Mouse (Mus musculus) thymus, adult 2 months (tissue): ENCODE data around the gene Ccdc92b. TPM values are rescaled to one million over a fixed set of nuclear protein-coding genes. Genes with fewer than 3 reads are reported as not detected.
"Not testable (repeated sequence)": the region's sequence is repeated elsewhere in the genome, so short reads cannot be mapped to it uniquely, and the experiment has no call there.

Experiments
- DNase-seq: peaks from one replicate; pipeline ENCODE4 v3.0.0; 2021
- H3K27ac ChIP-seq: fragments of 200-500 bp; 2 replicates; pipeline ENCODE4 v1.5.1; 2012; ENCODE audit warnings: low read length, control low read depth; ENCODE audit not compliant: control insufficient read depth, insufficient read depth
- H3K27me3 ChIP-seq: fragments of 200-500 bp; 2 replicates; pipeline ENCODE4 v1.6.1; 2012; ENCODE audit warnings: mild to moderate bottlenecking, low read length, moderate library complexity, mixed read lengths; ENCODE audit not compliant: control insufficient read depth, insufficient read depth
- H3K36me3 ChIP-seq: fragments of 200-500 bp; 2 replicates; pipeline ENCODE4 v1.6.1; 2012; ENCODE audit warnings: mild to moderate bottlenecking, low read length, moderate library complexity; ENCODE audit not compliant: control insufficient read depth, insufficient read depth
- H3K4me1 ChIP-seq: fragments of 200-500 bp; replicated peaks from 2 replicates; pipeline ENCODE4 v1.6.1; 2012; ENCODE audit warnings: low read length; ENCODE audit not compliant: control insufficient read depth, insufficient read depth
- H3K4me3 ChIP-seq: fragments of 200-500 bp; 2 replicates; pipeline ENCODE4 v1.5.1; 2012; ENCODE audit warnings: mild to moderate bottlenecking, low read length, control low read depth, moderate library complexity; ENCODE audit not compliant: control insufficient read depth, insufficient read depth
- CTCF ChIP-seq: fragments of 200-500 bp; IDR thresholded peaks from 2 replicates; pipeline ENCODE4 v1.5.1; 2012; ENCODE audit warnings: mild to moderate bottlenecking, control low read depth, low read length, moderate library complexity, borderline replicate concordance; ENCODE audit not compliant: control insufficient read depth, poor library complexity, insufficient read depth; ENCODE audit errors: extremely low read depth
- POLR2A ChIP-seq: fragments of 200-500 bp; IDR thresholded peaks from 2 replicates; pipeline ENCODE4 v1.6.1; 2012; ENCODE audit warnings: mild to moderate bottlenecking, low read length, control low read depth, moderate library complexity; ENCODE audit not compliant: control insufficient read depth, poor library complexity, insufficient read depth; ENCODE audit errors: extremely low read depth
- WGBS: fragments of 180-500 bp; shearing (Covaris S2); methylation state at CpG from one replicate; pipeline ENCODE4 v1.1.7; 2018; 5-methylcytosine and 5-hydroxymethylcytosine counted together
- polyA plus RNA-seq: library from polyadenylated mRNA; depleted of rRNA; stranded (reverse); fragments of >200 nt; gene quantifications from 2 replicates; pipeline ENCODE4 v1.2.3, GENCODE M21; 2012; rRNA removed

The Ccdc92b gene
- polyA plus RNA-seq = 0.19 and 0.22 TPM in 2 replicates

DNA sequence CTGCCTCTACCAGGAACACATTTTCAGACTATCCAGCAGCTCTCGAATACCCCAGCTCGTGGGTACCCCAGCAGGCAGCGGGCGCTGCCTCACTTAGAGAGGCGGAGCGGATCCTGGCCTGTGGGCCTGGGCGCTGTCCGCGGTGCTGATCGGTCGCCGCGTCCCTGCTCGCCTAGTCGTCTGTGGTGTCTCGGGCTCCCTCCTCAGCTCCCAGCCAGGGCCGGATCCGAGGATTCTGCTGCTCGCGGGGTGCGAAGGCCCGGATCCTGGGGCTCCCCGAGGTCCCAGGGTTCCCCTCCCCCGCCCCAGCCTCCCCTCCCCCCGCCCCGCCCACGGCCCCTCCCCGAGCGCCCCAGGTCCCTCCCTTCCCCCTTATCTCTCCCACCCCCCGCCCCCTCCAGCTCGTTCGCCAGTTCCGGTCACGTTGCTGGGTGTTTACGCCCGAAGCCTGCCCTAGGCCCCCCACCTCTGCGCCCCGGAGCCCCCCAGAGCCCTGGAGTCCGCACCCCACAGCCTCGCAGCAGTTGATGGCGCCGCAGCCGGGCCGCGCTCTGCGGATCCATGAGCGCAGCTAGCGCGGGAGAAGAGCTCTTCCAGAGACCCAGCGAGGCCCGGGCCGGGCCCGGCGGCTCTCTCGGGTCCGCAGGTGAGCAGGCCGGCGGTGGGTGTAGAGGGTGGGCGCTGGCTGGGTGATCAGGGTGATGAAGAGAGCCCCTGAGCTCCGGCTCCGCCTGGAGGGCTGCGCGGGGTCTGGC, at the start of gene Ccdc92b:
Gene Ccdc92b (plus strand): TSS at position 405 of the 755 bp plus-strand sequence.
- Histone ChIP-seq H3K27ac (no peak within 1 kb of the TSS), H3K36me3 (no peaks in the 10 kb centered on the region), H3K4me3 (no peak within 1 kb of the TSS), H3K27me3 (no peaks in the 10 kb centered on the region; the same call in 1 of the 2 replicates), H3K4me1 (no peaks in the 10 kb centered on the region)
- 5% methylated on average over 58 of the region's 63 CpGs for WGBS
- DNase-seq = peak; percentile 82
- TF ChIP-seq POLR2A (no peak), CTCF (0 out of 2 replicates have a peak, but pooled peaks have one; percentile 33)

- H3K27me3 ChIP-seq = no peaks in the 10 kb centered on the region
- no peak for DNase-seq
- no peak overlapping the region for H3K27ac ChIP-seq
- TF ChIP-seq POLR2A = no peak
- no peak for TF ChIP-seq CTCF
- 93% methylated on average over 6 of the region's 6 CpGs for whole genome bisulfite sequencing
- H3K36me3 ChIP-seq = no peaks in the 10 kb centered on the region
- no peak overlapping the region for H3K4me3 ChIP-seq
- peaks cover 15% of the 10 kb centered on the region for H3K4me1 ChIP-seq
Measured at GRCm38 (mm10) chr11:74569735-74570134, 49.7 kb upstream of the Ccdc92b start.

GRCm38 (mm10) chr11:74572459-74573061, 46.8 kb upstream of the Ccdc92b start:
- H3K4me1 ChIP-seq = peaks cover 15% of the 10 kb centered on the region
- no peaks in the 10 kb centered on the region for H3K27me3 ChIP-seq
- DNase-seq = peak; percentile 7
- no peak overlapping the region for H3K27ac ChIP-seq
- no peaks in the 10 kb centered on the region for H3K36me3 ChIP-seq
- TF ChIP-seq CTCF (no peak), POLR2A (no peak)
- no peak overlapping the region for H3K4me3 ChIP-seq
- WGBS = 9% methylated on average over 6 of the region's 6 CpGs

DNA sequence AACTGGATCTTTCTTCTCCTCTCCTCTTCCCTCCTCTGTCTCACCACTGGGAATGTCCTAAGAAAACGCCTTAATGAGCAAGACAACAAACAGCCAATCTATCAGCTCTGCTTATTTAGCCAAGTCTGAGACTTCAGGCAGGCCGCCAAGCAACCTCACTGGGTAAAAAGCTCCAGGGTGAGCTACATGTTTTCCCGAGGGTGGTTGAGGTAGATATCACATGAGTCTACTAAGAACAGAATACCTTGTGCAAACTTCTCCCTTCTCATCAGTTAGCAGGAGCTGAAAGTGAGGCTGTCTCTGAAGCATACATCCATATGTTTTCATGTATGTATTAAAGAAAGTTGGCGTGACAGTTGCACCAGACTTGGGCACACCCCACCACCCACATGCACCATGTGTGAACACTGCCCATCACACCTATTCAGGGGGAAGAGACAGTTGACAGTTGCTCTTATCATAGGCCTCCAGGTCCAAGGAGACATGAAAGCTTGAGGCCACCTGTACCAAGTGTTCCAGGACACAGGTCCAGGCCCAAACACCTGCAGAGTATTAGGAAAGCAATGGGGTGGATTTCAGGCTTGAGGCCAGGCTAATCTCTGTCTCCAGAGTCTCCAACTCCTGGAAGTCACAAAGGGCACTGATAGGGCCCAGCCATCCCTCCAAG, 44.5 kb upstream of the Ccdc92b start:
- WGBS = 84% methylated on average over 4 of the region's 4 CpGs

GRCm38 (mm10) chr11:74575940-74576339, 43.5 kb upstream of the Ccdc92b start:
- Histone ChIP-seq H3K36me3 (no peaks in the 10 kb centered on the region), H3K4me3 (no peak overlapping the region), H3K4me1 (peaks cover 15% of the 10 kb centered on the region), H3K27me3 (no peaks in the 10 kb centered on the region), H3K27ac (no peak overlapping the region)
- no peak for TF ChIP-seq CTCF
- no peak for DNase-seq
- 35% methylated on average over 3 of the region's 3 CpGs for WGBS

More for the DNA sequence above, 44.5 kb upstream of the Ccdc92b start:
- H3K4me3 ChIP-seq = no peak overlapping the region
- H3K27me3 ChIP-seq = no peaks in the 10 kb centered on the region
- TF ChIP-seq CTCF (no peak), POLR2A (no peak)
- H3K4me1 ChIP-seq = peaks cover 15% of the 10 kb centered on the region
- no peak overlapping the region for H3K27ac ChIP-seq
- DNase-seq = no peak
- no peaks in the 10 kb centered on the region for H3K36me3 ChIP-seq

DNA sequence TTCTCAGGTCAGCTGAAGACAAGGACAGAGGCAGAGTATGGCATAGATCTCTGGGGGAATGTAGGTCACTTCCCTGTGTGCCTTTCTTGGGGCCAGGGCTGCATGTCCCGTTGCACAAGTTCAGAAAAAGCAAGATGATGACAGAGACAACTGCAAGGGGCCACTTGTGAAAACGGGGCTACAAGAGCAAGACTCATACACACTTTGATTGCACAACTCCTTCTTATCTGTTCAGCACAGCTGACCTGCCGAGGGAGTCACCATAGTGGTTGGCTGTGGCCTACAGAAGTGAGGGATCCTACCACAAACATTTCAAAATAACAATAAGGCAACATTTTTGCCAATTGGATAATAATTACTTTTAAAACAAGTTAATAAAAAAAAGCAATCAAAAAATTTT, 42.3 kb upstream of the Ccdc92b start:
- DNase-seq = no peak
- WGBS = 13% methylated on average over 3 of the region's 3 CpGs
- H3K27me3 ChIP-seq = no peaks in the 10 kb centered on the region
- TF ChIP-seq CTCF (no peak), POLR2A (no peak)
- no peak overlapping the region for H3K4me3 ChIP-seq
- peaks cover 8% of the 10 kb centered on the region for H3K4me1 ChIP-seq
- no peak overlapping the region for H3K27ac ChIP-seq
- H3K36me3 ChIP-seq = no peaks in the 10 kb centered on the region

DNA sequence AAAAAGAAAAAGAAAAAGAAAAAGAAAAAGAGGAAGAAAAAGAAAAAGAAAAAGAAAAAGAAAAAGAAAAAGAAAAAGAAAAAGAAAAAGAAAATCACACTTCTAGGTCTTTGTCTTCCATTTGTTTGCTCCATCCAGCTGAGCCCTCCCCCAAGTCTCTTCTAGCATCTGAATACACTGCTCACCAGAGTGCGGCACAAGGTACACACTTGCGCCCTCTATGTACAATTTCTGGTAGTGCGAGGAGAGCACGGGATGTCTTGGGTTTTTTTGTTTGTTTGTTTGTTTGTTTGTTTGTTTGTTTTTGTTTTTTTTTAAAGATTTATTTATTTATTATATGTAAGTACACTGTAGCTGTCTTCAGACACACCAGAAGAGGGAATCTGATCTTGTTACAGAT, 38.1 kb upstream of the Ccdc92b start:
- H3K27ac ChIP-seq, H3K4me3 ChIP-seq, H3K36me3 ChIP-seq, H3K27me3 ChIP-seq, H3K4me1 ChIP-seq: not testable (repeated sequence)
- peak; percentile 8 for DNase-seq
- 35% methylated on average over 4 of the region's 4 CpGs for WGBS
